Mouse (Mus musculus) MEL (cell line): ENCODE measurements at regions not wholly inside any gene's neighbourhood (a gene's known extent, or its start where the extent isn't known, plus 50 kb on each side); places are given as distances from the start of the nearest gene placed in this dataset.

Experiments
- DNase-seq: peaks from one replicate; pipeline ENCODE4 v3.0.0; 2011; ENCODE audit warnings: low read depth, low spot score
- H3K27ac ChIP-seq: 2 replicates; pipeline ENCODE4 v1.5.1; 2012; ENCODE audit warnings: low read depth, mild to moderate bottlenecking, control low read depth, low read length, moderate library complexity; ENCODE audit not compliant: control insufficient read depth
- H3K27me3 ChIP-seq, 2 experiments: fragments of 150-350 bp in 1 of 2; sonication (generic) in 1 of 2; 2 replicates each; pipeline ENCODE4 v1.6.1; 2012; ENCODE audit warnings: low read length in 2 of 2, mild to moderate bottlenecking in 2 of 2, improper control_type of control experiment in 1 of 2, moderate library complexity in 1 of 2; ENCODE audit not compliant: insufficient read depth in 2 of 2, control insufficient read depth in 1 of 2
- H3K36me3 ChIP-seq, 2 experiments: 2 replicates each; pipeline ENCODE4 v1.6.1; 2012 to 2014; ENCODE audit warnings: low read length in 2 of 2, improper control_type of control experiment in 1 of 2, inconsistent platforms in 1 of 2, mild to moderate bottlenecking in 1 of 2; ENCODE audit not compliant: insufficient read depth in 2 of 2, control insufficient read depth in 1 of 2
- H3K4me1 ChIP-seq, 2 experiments: fragments of 150-350 bp in 1 of 2; sonication (generic) in 1 of 2; 2 replicates each; pipeline ENCODE4 v1.6.1; 2012; ENCODE audit warnings: low read length in 2 of 2, improper control_type of control experiment in 1 of 2, mild to moderate bottlenecking in 1 of 2; ENCODE audit not compliant: insufficient read depth in 2 of 2, control insufficient read depth in 1 of 2
- H3K4me3 ChIP-seq, 2 experiments: fragments of 150-350 bp in 1 of 2; sonication (generic) in 1 of 2; 2 replicates each; pipeline ENCODE4 v1.5.1; 2012; ENCODE audit warnings: low read depth in 2 of 2, low read length in 2 of 2, mild to moderate bottlenecking in 2 of 2, moderate library complexity in 2 of 2, control low read depth in 1 of 2, improper control_type of control experiment in 1 of 2; ENCODE audit not compliant: control insufficient read depth in 1 of 2, insufficient read depth in 1 of 2
- H3K79me2 ChIP-seq: 2 replicates; pipeline ENCODE4 v1.6.1; 2012; ENCODE audit warnings: mild to moderate bottlenecking, low read length, moderate library complexity; ENCODE audit not compliant: control insufficient read depth, poor library complexity, insufficient read depth
- H3K9ac ChIP-seq: 2 replicates; pipeline ENCODE4 v1.6.1; 2012; ENCODE audit warnings: low read depth, mild to moderate bottlenecking, control low read depth, low read length, moderate library complexity; ENCODE audit not compliant: control insufficient read depth, poor library complexity, severe bottlenecking
- H3K9me3 ChIP-seq: fragments of 150-350 bp; sonication (generic); replicated peaks from 2 replicates; pipeline ENCODE4 v1.6.1; 2012; ENCODE audit warnings: mild to moderate bottlenecking, low read length, improper control_type of control experiment, moderate library complexity; ENCODE audit not compliant: insufficient read depth
- GABPA ChIP-seq: IDR thresholded peaks from 2 replicates; pipeline ENCODE4 v1.6.1; 2012; ENCODE audit warnings: low read depth, mild to moderate bottlenecking, inconsistent platforms, low read length, improper control_type of control experiment, moderate library complexity
- GATA1 ChIP-seq: IDR thresholded peaks from 2 replicates; pipeline ENCODE4 v1.6.1; 2011; ENCODE audit warnings: low read depth, low read length, improper control_type of control experiment
- HCFC1 ChIP-seq: IDR thresholded peaks from 2 replicates; pipeline ENCODE4 v1.6.1; 2012; ENCODE audit warnings: low read depth, mild to moderate bottlenecking, inconsistent platforms, low read length, improper control_type of control experiment, moderate library complexity
- JUND ChIP-seq: IDR thresholded peaks from 2 replicates; pipeline ENCODE4 v1.6.1; 2011; ENCODE audit warnings: low read depth, mild to moderate bottlenecking, improper control_type of control experiment, low read length
- KAT2A ChIP-seq: conservative IDR thresholded peaks from 2 replicates; pipeline ENCODE4 v1.6.1; 2012; ENCODE audit warnings: low read depth, low read length, improper control_type of control experiment, inconsistent platforms
- MAFK ChIP-seq: IDR thresholded peaks from 2 replicates; pipeline ENCODE4 v1.6.1; 2011; ENCODE audit warnings: low read depth, mild to moderate bottlenecking, low read length, improper control_type of control experiment, borderline replicate concordance
- MAX ChIP-seq: IDR thresholded peaks from 2 replicates; pipeline ENCODE4 v1.6.1; 2011; ENCODE audit warnings: low read length, improper control_type of control experiment
- MAZ ChIP-seq: IDR thresholded peaks from 2 replicates; pipeline ENCODE4 v1.6.1; 2012; ENCODE audit warnings: low read depth, mild to moderate bottlenecking, inconsistent platforms, low read length, improper control_type of control experiment
- MEF2A ChIP-seq: IDR thresholded peaks from 2 replicates; pipeline ENCODE4 v1.6.1; 2014; ENCODE audit warnings: low read depth, mild to moderate bottlenecking, inconsistent platforms, low read length, improper control_type of control experiment; ENCODE audit not compliant: poor library complexity, insufficient replicate concordance, severe bottlenecking; ENCODE audit errors: extremely low read depth
- MXI1 ChIP-seq: IDR thresholded peaks from 2 replicates; pipeline ENCODE4 v1.6.1; 2011; ENCODE audit warnings: mild to moderate bottlenecking, low read depth, low read length, improper control_type of control experiment
- MYB ChIP-seq: IDR thresholded peaks from 2 replicates; pipeline ENCODE4 v1.6.1; 2011; ENCODE audit warnings: mild to moderate bottlenecking, low read depth, low read length, improper control_type of control experiment
- RAD21 ChIP-seq: IDR thresholded peaks from 2 replicates; pipeline ENCODE4 v1.6.1; 2011; ENCODE audit warnings: mild to moderate bottlenecking, low read depth, low read length, improper control_type of control experiment
- RCOR1 ChIP-seq: IDR thresholded peaks from 2 replicates; pipeline ENCODE4 v1.6.1; 2012; ENCODE audit warnings: low read depth, mild to moderate bottlenecking, inconsistent platforms, low read length, improper control_type of control experiment
- SMC3 ChIP-seq: IDR thresholded peaks from 2 replicates; pipeline ENCODE4 v1.6.1; 2011; ENCODE audit warnings: low read depth, low read length, improper control_type of control experiment
- UBTF ChIP-seq: IDR thresholded peaks from 2 replicates; pipeline ENCODE4 v1.6.1; 2012; ENCODE audit warnings: low read depth, mild to moderate bottlenecking, inconsistent platforms, low read length, improper control_type of control experiment, moderate library complexity, borderline replicate concordance; ENCODE audit not compliant: insufficient read depth
- USF2 ChIP-seq, 2 experiments: IDR thresholded peaks; 2 replicates each; pipeline ENCODE4 v1.6.1; 2011 to 2012; ENCODE audit warnings: improper control_type of control experiment in 2 of 2, low read length in 2 of 2, borderline replicate concordance in 1 of 2, inconsistent platforms in 1 of 2, low read depth in 1 of 2, mild to moderate bottlenecking in 1 of 2; ENCODE audit not compliant: insufficient read depth in 1 of 2
- ZC3H11A ChIP-seq: IDR thresholded peaks from 2 replicates; pipeline ENCODE4 v1.6.1; 2012; ENCODE audit warnings: low read depth, mild to moderate bottlenecking, inconsistent platforms, low read length, improper control_type of control experiment
- ZMIZ1 ChIP-seq: IDR thresholded peaks from 2 replicates; pipeline ENCODE4 v1.6.1; 2012; ENCODE audit warnings: low read depth, mild to moderate bottlenecking, inconsistent platforms, low read length, improper control_type of control experiment, moderate library complexity
- ZNF384 ChIP-seq: IDR thresholded peaks from 2 replicates; pipeline ENCODE4 v1.6.1; 2012; ENCODE audit warnings: low read depth, mild to moderate bottlenecking, inconsistent platforms, low read length, improper control_type of control experiment

DNA sequence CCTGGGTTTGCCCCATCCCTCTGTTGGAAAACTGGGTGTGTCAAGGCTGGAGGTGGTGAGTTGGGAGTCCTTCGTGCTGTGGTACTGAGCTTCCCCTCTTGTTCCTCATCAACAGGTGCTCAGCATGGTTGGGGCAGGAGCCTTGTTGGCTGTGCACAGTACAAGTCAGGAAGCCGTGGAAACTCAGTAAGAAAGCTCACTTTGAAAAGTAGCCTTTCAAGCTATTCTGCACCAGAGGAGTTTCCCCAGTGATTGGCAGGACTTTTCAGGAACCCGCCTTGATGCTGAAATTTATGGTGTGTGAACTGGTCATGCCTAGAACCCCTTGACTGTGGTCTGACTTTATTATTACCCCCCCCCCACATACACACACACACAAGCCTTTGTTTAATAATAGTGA is 213.9 kb upstream of the Stt3b start:
- H3K4me1 ChIP-seq = no peaks in the 10 kb centered on the region
- DNase-seq = no peak
- H3K79me2 ChIP-seq = no peaks in the 10 kb centered on the region
- no peak overlapping the region for H3K9ac ChIP-seq
- TF ChIP-seq MXI1 (no peak), MAFK (no peak), RAD21 (no peak), HCFC1 (no peak), MAZ (no peak), GABPA (no peak)
- TF ChIP-seq, all 39 proteins: peak for 0
- Histone ChIP-seq H3K36me3 (no peaks in the 10 kb centered on the region), H3K27me3 (no peaks in the 10 kb centered on the region; a peak in 1 of 4 replicates), H3K4me3 (no peak overlapping the region), H3K27ac (no peak overlapping the region), H3K9me3 (no peaks in the 10 kb centered on the region)

DNA sequence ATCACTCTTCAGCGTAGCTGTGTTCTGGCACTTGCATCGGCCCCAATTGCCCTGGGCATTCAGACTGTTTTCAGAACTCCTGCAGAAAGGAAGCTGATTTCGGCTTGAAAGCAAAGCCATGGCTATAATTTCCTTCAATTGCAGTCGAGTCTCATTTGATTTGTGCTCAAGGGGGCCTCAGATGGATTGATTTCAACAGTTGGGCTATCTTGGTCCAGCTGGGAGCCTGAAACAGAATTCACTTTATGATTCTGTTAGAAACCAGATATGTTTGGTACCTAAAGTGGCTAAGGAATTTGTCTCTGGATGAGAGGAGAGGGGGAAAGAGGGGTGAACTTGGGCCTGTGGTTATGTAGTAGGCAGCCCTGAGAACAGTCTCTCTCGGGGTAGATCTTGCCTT is 214.4 kb upstream of the Stt3b start:
- H3K79me2 ChIP-seq = no peaks in the 10 kb centered on the region
- no peaks in the 10 kb centered on the region; a peak in 1 of 4 replicates for H3K27me3 ChIP-seq
- no peaks in the 10 kb centered on the region for H3K4me1 ChIP-seq
- no peaks in the 10 kb centered on the region for H3K36me3 ChIP-seq
- H3K27ac ChIP-seq = no peak overlapping the region
- H3K9me3 ChIP-seq = no peaks in the 10 kb centered on the region
- H3K4me3 ChIP-seq = no peak overlapping the region
- H3K9ac ChIP-seq = no peak overlapping the region
- TF ChIP-seq ZNF384 = no peak
- TF ChIP-seq GATA1 = no peak
- no peak for TF ChIP-seq SMC3
- TF ChIP-seq MAX = no peak
- no peak for TF ChIP-seq USF2 (IDR thresholded peaks at IDR 0.05; ENCODE audit: borderline replicate concordance in 1 of 2, insufficient read depth in 1 of 2, low read depth in 1 of 2, low read length in 2 of 2)
- no peak for TF ChIP-seq RCOR1
- TF ChIP-seq UBTF = no peak
- TF ChIP-seq GABPA = no peak
- TF ChIP-seq ZMIZ1 = no peak
- no peak for TF ChIP-seq MYB
- no peak for TF ChIP-seq KAT2A
- no peak for TF ChIP-seq MEF2A
- no peak for TF ChIP-seq ZC3H11A
- TF ChIP-seq JUND = no peak
- DNase-seq = no peak
